Mouse (Mus musculus): ENCODE measurements around the gene C2cd2.

The C2cd2 gene

GRCm38 (mm10) chr16:97877502-97877901, 84.9 kb downstream of the C2cd2 start:
- no peak for DNase-seq

GRCm38 (mm10) chr16:97875101-97875500, 87.3 kb downstream of the C2cd2 start:
- no peak for DNase-seq

DNA sequence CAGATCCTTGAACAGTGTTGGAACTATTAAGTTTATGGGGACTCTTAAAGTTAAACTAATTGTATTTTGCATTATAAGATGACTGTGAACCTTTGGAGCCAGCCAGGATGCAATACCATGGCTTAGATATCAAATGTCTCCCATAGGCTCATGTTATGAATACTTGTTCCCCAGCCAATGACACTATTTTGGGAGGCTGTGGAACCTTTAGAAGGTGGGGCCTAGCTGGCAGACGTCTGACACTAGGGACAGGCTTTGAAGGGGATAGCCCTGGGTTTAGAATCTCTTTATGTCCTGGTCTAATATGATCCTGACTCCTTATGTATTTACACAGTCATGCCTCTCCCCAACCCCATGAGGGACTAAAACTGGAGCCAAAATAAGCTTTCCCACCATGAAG, 88.0 kb downstream of the C2cd2 start:
- no peak for DNase-seq

DNA sequence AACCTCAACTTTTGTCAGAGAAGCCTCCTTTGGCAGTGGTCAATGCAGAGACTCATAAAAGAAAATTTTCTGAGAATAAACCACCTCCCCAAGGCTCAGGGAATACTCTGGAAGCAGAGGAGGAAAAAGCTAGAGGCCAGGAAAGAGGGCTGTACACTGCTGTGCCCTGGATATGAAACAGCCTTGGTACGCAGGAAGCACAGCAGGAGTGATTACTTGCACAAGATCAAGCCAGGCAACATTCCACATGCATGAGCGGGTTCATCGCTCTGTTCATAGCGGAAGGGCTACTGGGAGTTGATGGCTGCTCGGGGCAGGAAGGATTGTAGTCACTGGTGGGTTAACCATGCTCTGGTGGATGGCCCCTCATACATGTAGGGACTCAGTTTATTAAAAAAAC, 89.7 kb downstream of the C2cd2 start:
- no peak for DNase-seq

DNA sequence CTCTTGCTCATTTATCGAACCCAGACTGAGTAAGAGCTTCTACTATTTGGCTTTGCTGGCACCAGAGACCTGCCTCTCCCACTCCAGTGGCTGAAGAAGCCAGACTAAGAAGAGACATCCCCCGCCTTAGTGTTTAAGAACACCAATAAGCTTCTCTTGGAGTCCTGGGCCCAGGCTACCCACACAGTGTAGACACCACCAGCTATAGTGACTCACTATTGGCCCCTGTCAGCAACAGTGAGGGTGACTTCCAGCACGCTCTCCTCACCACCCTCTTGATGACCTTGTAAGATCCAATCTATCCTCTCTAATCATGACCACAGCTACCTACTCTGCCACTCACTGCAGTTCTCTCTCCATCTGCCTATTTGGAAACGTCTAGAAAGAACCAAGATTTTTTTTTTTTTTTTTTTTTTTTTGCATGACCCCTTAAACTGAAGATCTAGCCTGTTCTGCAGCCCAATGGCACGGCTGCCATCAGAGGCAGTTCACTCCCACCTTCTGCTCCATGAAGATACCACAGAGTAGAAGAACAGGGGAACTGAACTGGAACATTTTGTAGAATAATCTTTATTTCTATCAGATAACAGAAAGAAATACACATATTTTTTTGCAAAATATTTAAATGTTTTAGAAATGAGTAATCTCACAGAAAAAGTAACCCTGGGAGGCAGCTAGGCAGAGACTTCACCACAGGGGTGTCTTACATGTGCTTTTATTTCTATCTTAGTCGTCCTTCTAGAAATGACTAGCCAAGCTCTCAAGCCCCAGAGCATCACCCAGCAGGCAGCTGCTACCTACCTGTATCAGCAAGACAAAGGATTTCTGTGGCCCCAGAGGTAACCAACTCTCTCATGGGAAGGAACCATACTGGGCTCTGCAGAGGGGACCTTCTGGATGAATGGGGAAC, 93.0 kb downstream of the C2cd2 start:
- no peak for DNase-seq

DNA sequence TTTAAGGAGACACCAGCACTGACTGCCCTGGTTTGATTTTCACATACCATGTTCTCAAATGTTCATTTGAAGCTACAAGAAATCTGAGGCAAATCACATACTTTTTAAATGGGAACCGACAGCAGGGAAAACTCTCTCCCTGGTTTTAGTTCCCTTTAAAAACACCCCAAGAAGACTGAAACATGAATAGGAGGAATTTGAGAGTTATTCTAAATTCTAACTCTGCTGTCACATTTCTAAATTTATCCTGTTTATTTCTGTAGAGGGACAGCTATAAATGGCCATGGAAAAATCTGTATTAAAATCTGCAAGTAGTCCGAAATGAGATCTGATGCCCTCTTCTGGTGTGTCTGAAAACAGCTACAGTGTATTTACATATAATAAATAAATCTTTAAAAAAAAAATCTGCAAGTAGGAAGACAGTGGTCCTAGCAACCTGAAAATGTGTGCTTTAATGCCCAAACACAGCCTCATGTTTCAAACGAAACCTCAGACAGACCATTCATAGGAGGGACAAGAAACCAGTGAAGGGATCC, 98.4 kb downstream of the C2cd2 start:
- DNase-seq, result no peak

DNA sequence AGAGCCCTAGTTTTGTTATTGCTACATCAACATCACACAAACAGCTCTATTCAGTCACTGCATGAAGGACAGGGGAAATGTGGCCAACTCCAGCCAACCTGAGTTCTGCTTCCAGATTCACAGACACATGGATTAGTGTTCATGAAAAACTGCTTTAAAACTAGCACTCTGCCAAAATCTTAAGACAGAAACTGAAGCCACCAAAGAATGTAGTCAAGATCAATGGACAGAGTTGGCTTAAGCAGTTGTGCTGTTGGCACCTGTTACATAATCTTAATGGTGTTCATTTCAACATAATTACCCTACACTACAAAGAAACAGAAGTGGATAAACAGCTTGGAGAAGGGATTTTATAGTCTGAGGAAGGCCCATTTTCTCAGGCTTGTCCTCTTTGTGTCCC, 106.3 kb downstream of the C2cd2 start:
- DNase-seq, result no peak

DNA sequence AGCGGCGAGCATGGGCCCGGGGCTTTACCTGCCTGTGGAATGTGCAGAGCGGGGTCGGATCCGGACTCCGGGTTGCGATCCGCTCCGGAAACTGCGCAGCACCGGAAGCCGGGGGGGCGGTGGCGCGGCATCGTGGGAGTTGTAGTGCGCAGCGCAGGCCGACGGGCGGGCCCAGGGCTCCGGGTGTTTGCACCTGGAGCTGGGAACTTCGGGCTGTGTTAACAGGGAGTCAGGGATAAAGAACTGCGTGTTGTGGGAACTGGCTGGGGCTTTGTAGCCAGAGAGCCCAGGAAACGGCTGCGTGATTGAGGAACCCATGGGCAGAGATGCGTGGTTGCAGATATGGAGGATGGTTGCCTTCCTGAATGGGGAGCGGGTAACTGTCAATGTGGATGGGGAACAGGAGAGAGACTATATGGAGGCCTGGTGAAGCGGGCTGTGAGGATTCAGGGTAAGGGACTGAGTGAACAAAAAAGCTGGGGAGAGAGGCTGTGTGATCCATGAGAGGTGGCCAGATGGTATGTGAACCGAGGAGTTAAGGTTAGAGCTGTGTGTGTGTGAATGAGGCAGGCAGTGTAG, 110.6 kb downstream of the C2cd2 start, which contains the start of gene Prdm15:
Prdm15 (minus strand) TSS at position 110 of the 579 bp plus-strand sequence.
- DNase-seq, result peak; percentile 91

DNA sequence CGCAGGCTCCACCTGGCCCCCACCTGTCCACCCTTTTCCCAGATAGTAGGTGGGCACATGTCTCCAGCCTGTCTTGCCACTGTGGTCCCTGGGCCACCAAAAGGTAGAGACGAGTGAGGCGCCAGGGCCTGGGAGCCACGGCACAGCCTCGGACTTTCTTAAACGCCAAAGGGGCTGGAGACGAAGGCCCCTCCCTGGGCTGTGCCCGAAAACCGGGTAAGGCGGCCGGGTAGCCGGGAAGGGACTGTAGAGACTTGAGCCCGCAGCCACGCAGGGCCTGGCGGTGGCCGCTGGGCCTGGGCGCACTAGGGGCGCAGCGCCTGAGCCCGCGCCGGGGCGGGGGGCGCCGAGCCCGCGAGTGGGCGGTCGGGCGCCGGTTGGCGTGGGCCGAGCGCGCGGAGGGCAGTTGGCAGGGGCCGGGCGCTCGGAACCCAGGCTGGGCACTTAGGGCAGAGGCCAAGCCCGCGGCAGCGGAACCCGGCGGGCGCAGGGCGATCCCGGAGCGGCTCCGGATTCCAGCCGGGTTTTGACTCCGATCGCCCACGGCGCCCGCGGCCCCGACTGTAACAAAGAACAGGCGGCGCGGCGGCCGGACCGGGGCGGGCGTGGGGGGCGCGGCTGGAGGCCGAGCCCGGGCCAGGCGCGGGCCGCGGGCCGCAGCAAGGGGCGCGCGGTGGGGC, 111.2 kb downstream of the C2cd2 start:
- DNase-seq, result peak; percentile 86

- no peak for DNase-seq
Measured at GRCm38 (mm10) chr16:97850667-97851060, 111.7 kb downstream of the C2cd2 start.

- no peak for DNase-seq
Measured at GRCm38 (mm10) chr16:97848832-97849231, 113.6 kb downstream of the C2cd2 start.

DNA sequence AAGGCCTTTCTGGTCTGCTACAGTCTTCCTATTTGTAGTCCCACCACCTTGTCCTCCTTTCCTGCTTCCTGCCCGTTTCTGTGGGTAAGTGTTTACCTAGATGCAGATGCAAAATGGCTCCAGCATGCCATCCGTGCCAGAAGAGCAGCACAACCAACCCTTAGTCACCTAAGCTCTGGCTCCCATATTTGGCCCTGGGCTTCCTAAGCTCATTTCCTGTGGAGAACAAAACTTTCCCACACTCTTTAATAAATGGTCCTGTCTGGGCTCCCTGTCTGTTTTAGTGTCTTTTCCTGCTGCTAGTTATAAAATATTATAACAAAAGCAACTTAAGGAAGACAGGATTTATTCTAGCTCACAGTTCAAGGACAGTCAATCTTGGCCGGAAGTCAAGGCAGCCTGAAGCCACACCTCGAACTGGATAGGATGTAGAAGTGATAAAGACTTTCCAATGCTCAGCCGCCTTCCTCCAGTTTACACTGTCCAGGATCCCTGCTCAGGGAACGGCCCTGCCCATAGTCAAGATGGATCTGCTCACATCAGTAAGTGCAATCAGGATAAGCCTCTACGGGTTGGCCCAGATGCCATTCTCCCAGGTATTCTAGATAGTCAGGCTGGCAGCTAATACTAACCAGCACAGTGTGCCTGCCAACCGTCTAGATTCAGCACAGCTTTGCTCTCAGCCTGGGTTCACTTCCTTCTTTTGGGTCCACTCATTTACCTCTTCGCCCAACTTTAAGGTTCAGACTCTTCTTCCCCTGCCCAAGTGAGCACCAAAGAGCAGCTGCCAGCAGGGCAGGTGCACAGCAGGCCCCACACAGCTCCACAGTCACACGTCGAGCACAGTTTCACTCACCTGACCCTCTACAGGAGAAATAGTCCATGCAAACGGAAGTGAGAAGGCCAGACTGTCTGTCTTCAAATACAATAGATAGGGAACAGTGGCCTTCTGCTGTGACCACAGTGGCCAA, 117.1 kb downstream of the C2cd2 start:
- DNase-seq, result no peak

DNA sequence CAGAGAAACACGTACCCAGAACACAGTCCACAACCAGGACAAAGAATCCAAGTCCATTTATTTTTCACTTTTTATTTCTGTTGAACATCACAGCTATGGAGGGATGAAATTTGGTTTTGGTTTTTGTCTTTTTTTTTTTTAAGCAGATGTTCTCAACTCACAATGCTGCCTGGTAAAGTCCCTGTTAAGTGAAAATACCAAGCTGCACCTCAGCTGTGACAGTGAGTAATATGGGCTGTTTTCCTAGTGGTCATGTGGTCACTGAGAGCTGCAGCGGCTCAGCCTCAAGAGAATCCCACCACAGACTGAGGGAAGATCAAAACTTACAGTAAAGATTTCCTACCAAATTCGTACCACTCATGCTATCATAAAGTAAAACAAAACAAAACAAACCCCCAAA, 130.2 kb downstream of the C2cd2 start:
- no peak for DNase-seq

- DNase-seq, result no peak
Measured at GRCm38 (mm10) chr16:97828207-97828606, 134.2 kb downstream of the C2cd2 start.

- no peak for DNase-seq
Measured at GRCm38 (mm10) chr16:97823311-97824007, 138.9 kb downstream of the C2cd2 start.

DNA sequence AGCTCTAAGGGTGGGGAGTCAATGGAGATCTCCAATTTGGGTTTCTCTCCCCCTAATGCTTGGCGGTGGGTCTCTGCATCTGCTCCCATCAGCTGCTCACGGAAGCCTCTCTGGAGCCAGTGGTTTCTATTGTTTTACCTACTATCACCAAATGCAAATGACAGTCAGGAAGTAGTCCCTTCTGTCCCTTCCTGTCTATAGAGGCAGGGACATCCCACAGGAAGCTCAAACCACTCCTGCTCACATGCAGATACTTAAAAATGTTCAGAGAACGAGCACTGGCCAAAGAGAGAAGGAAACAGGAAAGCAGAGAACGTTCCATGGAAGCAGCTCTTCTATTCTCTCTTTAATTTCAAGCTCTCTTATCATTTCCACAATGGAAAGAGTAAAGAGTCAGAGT, 142.9 kb downstream of the C2cd2 start:
- no peak for DNase-seq

- no peak for DNase-seq
Measured at GRCm38 (mm10) chr16:97817414-97817813, 145.0 kb downstream of the C2cd2 start.

GRCm38 (mm10) chr16:97815269-97815668, 147.1 kb downstream of the C2cd2 start:
- no peak for DNase-seq

DNA sequence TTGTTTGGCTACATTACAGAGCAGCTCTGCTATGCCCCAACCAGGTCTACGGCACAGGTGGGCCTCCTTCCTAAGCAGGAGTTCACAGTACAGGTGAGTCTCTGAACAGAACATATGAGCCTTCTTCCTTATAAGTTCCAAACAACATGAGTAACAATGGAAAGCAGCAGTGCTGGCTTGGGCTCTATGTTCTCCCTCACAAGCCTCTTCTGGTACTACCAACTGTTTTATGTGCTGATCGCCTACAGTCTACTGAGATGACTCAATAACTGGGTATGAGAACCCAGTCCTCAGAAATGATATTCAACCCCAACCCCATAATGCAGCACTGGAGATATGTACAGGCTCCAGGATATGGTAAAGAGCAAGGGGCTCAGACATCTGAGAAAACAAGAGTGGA, 148.3 kb downstream of the C2cd2 start:
- DNase-seq, result no peak

DNA sequence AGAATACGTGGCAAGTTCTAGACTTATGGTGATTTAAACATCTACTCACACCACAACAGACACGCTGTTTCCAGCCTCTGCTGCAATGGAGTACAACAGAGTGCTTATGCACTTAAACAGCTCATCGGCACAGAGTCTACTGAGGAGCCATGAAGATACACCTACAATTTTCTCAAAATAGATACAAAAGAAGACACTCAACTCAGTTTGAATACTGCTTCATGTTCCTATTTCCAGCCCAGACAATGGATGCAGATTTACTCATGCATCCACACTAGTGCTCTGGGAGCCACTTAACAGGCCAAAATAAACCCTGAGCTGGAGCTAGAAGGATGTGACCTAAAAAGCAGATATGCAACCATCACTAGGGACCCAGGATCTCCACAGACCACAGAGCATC, 153.5 kb downstream of the C2cd2 start:
- no peak for DNase-seq

GRCm38 (mm10) chr16:97805646-97806045, 156.8 kb downstream of the C2cd2 start:
- DNase-seq, result no peak
